Mouse (Mus musculus) heart, adult 18-20 months (tissue): ENCODE data around the gene Lpin1. TPM values are rescaled to one million over a fixed set of nuclear protein-coding genes. Genes with fewer than 3 reads are reported as not detected.
A peak's percentile ranks its signal among the peaks of the same experiment; 100 is the strongest.

Source experiments
- DNase-seq, 2 experiments: peaks; one replicate each; pipeline ENCODE4 v3.0.0; 2021 to 2022; ENCODE audit warnings: mixed read lengths in 1 of 2
- total RNA-seq, 2 experiments: library from RNA; stranded (reverse); gene quantifications; 2 replicates each; pipeline ENCODE4 v1.2.3; 2021

Gene Lpin1
- total RNA-seq, 2 experiments from 2014 or later = 161 to 165 TPM

GRCm38 (mm10) chr12:16577665-16578233 lies 33.0 kb downstream of the Lpin1 start:
- peak; percentile 52 to 60 for DNase-seq

- no peak for DNase-seq
Measured at GRCm38 (mm10) chr12:16571278-16571677, 39.5 kb downstream of the Lpin1 start.

- no peak for DNase-seq
Measured at GRCm38 (mm10) chr12:16570371-16571060, 40.2 kb downstream of the Lpin1 start.

GRCm38 (mm10) chr12:16568936-16569650 lies 41.7 kb downstream of the Lpin1 start:
- DNase-seq = no peak

- peak; percentile 72 to 85 for DNase-seq
Measured at GRCm38 (mm10) chr12:16568496-16568895, 42.3 kb downstream of the Lpin1 start.

- no peak for DNase-seq
Measured at GRCm38 (mm10) chr12:16568090-16568489, 42.7 kb downstream of the Lpin1 start.

GRCm38 (mm10) chr12:16563427-16563826 lies 47.3 kb downstream of the Lpin1 start:
- peak in 1 of 2 experiments; percentile 65 for DNase-seq

- peak; percentile 37 to 42 for DNase-seq
Measured at GRCm38 (mm10) chr12:16562647-16563046, 48.1 kb downstream of the Lpin1 start.

GRCm38 (mm10) chr12:16562181-16562580 lies 48.6 kb downstream of the Lpin1 start:
- no peak for DNase-seq

- DNase-seq = no peak
Measured at GRCm38 (mm10) chr12:16557271-16557670, 53.5 kb downstream of the Lpin1 start.

GRCm38 (mm10) chr12:16554171-16554570 lies 56.6 kb downstream of the Lpin1 start:
- DNase-seq = peak in 1 of 2 experiments; percentile 25

GRCm38 (mm10) chr12:16552108-16552771 lies 58.5 kb downstream of the Lpin1 start:
- peak; percentile 36 to 50 for DNase-seq

GRCm38 (mm10) chr12:16550983-16551454 lies 59.7 kb downstream of the Lpin1 start:
- DNase-seq = peak; percentile 55 to 73

- no peak for DNase-seq
Measured at GRCm38 (mm10) chr12:16548824-16549375, 61.9 kb downstream of the Lpin1 start.

- DNase-seq = no peak
Measured at GRCm38 (mm10) chr12:16541606-16542005, 69.2 kb downstream of the Lpin1 start.

GRCm38 (mm10) chr12:16540712-16541111 lies 70.1 kb downstream of the Lpin1 start:
- no peak for DNase-seq

GRCm38 (mm10) chr12:16539965-16540661 lies 70.7 kb downstream of the Lpin1 start:
- DNase-seq = no peak

GRCm38 (mm10) chr12:16533331-16533828 lies 77.4 kb downstream of the Lpin1 start:
- peak; percentile 83 to 89 for DNase-seq

- no peak for DNase-seq
Measured at GRCm38 (mm10) chr12:16532860-16533230, 77.9 kb downstream of the Lpin1 start.

GRCm38 (mm10) chr12:16531956-16532859 lies 78.6 kb downstream of the Lpin1 start:
- DNase-seq = peak; percentile 50 to 76
